In the genomic region with DNA sequence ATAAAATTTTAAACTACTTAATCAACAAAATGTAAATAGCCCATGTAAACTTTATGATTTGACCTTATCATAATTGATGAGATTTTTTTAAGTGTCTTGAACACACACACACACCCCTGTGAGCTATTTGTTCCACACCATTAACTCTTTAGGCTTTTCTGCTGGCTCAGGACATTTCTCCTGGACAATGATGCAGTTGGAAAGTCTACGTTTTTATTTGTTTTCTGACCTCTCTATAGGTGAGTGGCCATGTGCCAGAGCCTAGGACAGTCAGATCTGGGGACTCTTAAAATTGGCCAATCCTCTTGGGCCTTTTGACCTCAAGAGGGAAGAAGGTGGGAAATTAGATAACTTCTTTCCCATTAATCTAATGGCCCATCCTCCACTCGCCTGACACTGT, we compare ENCODE assay signal across 26 mouse cellular contexts.
"Had no signal": no experiment of that assay in that cellular context is flagged by ENCODE, and none has a peak within 500 bp of the region (broad histone marks: within the 10 kb centered on the region; RNA-seq: fewer than 3 reads in every experiment).

No protein-coding gene starts in this region.

- H3K36me3 ChIP-seq: heart, embryonic 10.5 days; heart, embryonic 12.5 days; hindbrain, embryonic 10.5 days; hindbrain, embryonic 12.5 days; intestine, embryonic 15.5 days; limb, embryonic 10.5 days; limb, embryonic 12.5 days; liver, embryonic 13.5 days had no signal

- H3K27ac ChIP-seq: gastrocnemius, adult 2 months; heart, embryonic 10.5 days; hindbrain, embryonic 10.5 days; hindbrain, embryonic 12.5 days; hindbrain, embryonic 14.5 days; intestine, embryonic 15.5 days; layer of hippocampus, adult 2 months; left cerebral cortex, adult 2 months; limb, embryonic 10.5 days; limb, embryonic 12.5 days; liver, embryonic 13.5 days had no signal

- ATAC-seq: hindbrain, embryonic 16.5 days; inflammation-experienced regulatory T-cells, adult 6 months; intestine, embryonic 15.5 days; intestine, postnatal 0 days had no signal

- H3K27me3 ChIP-seq: heart, embryonic 12.5 days; hindbrain, embryonic 12.5 days; intestine, embryonic 15.5 days; limb, embryonic 12.5 days; liver, embryonic 13.5 days had no signal

- H3K4me3 ChIP-seq: gastrocnemius, adult 2 months; heart, embryonic 10.5 days; heart, embryonic 12.5 days; hindbrain, embryonic 10.5 days; hindbrain, embryonic 12.5 days; intestine, embryonic 15.5 days; layer of hippocampus, adult 2 months; left cerebral cortex, adult 2 months; limb, embryonic 10.5 days; limb, embryonic 12.5 days; liver, embryonic 13.5 days had no signal

- H3K4me2 ChIP-seq: heart, embryonic 12.5 days; hindbrain, embryonic 12.5 days; hindbrain, embryonic 14.5 days; intestine, embryonic 15.5 days; limb, embryonic 12.5 days; liver, embryonic 11.5 days; liver, embryonic 13.5 days had no signal

- H3K9ac ChIP-seq: heart, embryonic 12.5 days; hindbrain, embryonic 12.5 days; hindbrain, embryonic 14.5 days; intestine, embryonic 15.5 days; limb, embryonic 12.5 days; liver, embryonic 13.5 days had no signal

- H3K4me1 ChIP-seq: heart, embryonic 10.5 days; heart, embryonic 12.5 days; hindbrain, embryonic 12.5 days; intestine, embryonic 15.5 days; limb, embryonic 10.5 days; limb, embryonic 12.5 days; liver, embryonic 13.5 days had no signal

- H3K9me3 ChIP-seq: heart, embryonic 10.5 days; heart, embryonic 12.5 days; hindbrain, embryonic 10.5 days; hindbrain, embryonic 12.5 days; intestine, embryonic 15.5 days; limb, embryonic 10.5 days; limb, embryonic 12.5 days; liver, embryonic 13.5 days had no signal

- DNase-seq: gastrocnemius, adult 2 months; gastrocnemius, postnatal 10 days; gastrocnemius, postnatal 25 days; heart, adult 18-20 months; heart, postnatal 10 days; heart, postnatal 4 days; kidney, adult 2 months; kidney, postnatal 10 days; kidney, postnatal 25 days; kidney, postnatal 4 days; liver; liver, embryonic 13.5 days had no signal
